Mouse (Mus musculus) forebrain, embryonic 11.5 days (tissue): ENCODE measurements around the gene H2afj. TPM values are rescaled to one million over a fixed set of nuclear protein-coding genes. Genes with fewer than 3 reads are reported as not detected.

Source experiments
- ATAC-seq: fragments of 200-750 bp; cut with Nextera tagmentation; replicated peaks from 2 replicates; pipeline ENCODE4 v1.8.0; 2017; ENCODE audit warnings: moderate TSS enrichment; ENCODE audit not compliant: low FRiP score
- DNase-seq: peaks from one replicate; pipeline ENCODE4 v3.0.0-alpha.2; 2017; ENCODE audit warnings: low spot score
- H3K27ac ChIP-seq: fragments of 300-500 bp; sonication (generic); 2 replicates; pipeline ENCODE4 v1.5.1; 2014; ENCODE audit warnings: low read depth, low read length
- H3K27me3 ChIP-seq: fragments of 300-500 bp; sonication (generic); 2 replicates; pipeline ENCODE4 v1.6.1; 2014; ENCODE audit warnings: mild to moderate bottlenecking, low read length, mixed read lengths; ENCODE audit not compliant: control insufficient read depth, insufficient read depth
- H3K36me3 ChIP-seq: fragments of 300-500 bp; sonication (generic); 2 replicates; pipeline ENCODE4 v1.6.1; 2014; ENCODE audit warnings: mild to moderate bottlenecking, low read length, moderate library complexity, mixed read lengths; ENCODE audit not compliant: control insufficient read depth, insufficient read depth
- H3K4me1 ChIP-seq: fragments of 300-500 bp; sonication (generic); replicated peaks from 2 replicates; pipeline ENCODE4 v1.6.1; 2014; ENCODE audit warnings: low read length, mixed read lengths; ENCODE audit not compliant: control insufficient read depth, insufficient read depth
- H3K4me2 ChIP-seq: fragments of 300-500 bp; sonication (generic); 2 replicates; pipeline ENCODE4 v1.6.1; 2014; ENCODE audit warnings: low read depth, mild to moderate bottlenecking, low read length, moderate library complexity, mixed read lengths; ENCODE audit not compliant: severe bottlenecking
- H3K4me3 ChIP-seq: fragments of 300-500 bp; sonication (generic); 2 replicates; pipeline ENCODE4 v1.5.1; 2014; ENCODE audit warnings: low read depth, low read length
- H3K9ac ChIP-seq: fragments of 300-500 bp; sonication (generic); 2 replicates; pipeline ENCODE4 v1.6.1; 2014; ENCODE audit warnings: low read length
- H3K9me3 ChIP-seq: fragments of 300-500 bp; sonication (generic); 2 replicates; pipeline ENCODE4 v1.6.1; 2016; ENCODE audit warnings: low read length, mixed read lengths; ENCODE audit not compliant: control insufficient read depth
- WGBS: fragments of 180-500 bp; shearing (Covaris S2); extraction: QIAGEN DNeasy Blood & Tissue Kit; methylation state at CpG from one replicate; pipeline ENCODE4 v1.1.7; 2014; 5-methylcytosine and 5-hydroxymethylcytosine counted together
- polyA plus RNA-seq: library from polyadenylated mRNA; unstranded; fragments of >200 nt; fragmentation: Nextera tagmentation; extraction: Ambion mirVana; gene quantifications from 2 replicates; pipeline ENCODE4 v1.2.1, GENCODE M21; 2014

The H2afj gene
- polyA plus RNA-seq, 1 experiment from 2014 or later: 85.0 TPM

DNA sequence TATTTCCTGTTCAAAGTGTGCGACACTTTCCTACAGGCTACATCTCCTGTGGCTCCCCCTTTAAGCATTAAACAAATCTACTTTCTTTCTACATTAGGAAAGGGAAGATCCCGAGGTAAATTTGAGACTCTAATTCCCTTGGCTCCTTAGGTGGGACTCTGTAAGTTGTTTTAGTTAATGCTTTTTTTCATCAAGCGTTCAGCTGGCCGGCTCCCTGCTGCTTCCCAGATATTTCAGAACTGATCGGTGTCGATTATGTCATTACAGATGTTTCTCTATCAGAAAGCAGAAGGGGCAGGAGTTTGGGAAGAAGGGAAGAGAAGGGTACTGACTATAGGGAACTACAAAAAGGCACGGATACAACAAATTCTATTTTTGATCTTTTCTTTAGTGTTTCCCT, 19.1 kb downstream of the H2afj start:
- DNase-seq: no peak
- Histone ChIP-seq H3K27me3 (no peaks in the 10 kb centered on the region), H3K9ac (peak overlapping the region; percentile 98), H3K4me3 (peak overlapping the region; percentile 96), H3K36me3 (no peaks in the 10 kb centered on the region; the same call in 1 of the 2 replicates), H3K27ac (no peak overlapping the region), H3K9me3 (no peaks in the 10 kb centered on the region), H3K4me1 (no peaks in the 10 kb centered on the region; the same call in 1 of the 2 replicates), H3K4me2 (peak overlapping the region; percentile 75)
- 18% methylated on average over 7 of the region's 7 CpGs for WGBS
- ATAC-seq: no peak

DNA sequence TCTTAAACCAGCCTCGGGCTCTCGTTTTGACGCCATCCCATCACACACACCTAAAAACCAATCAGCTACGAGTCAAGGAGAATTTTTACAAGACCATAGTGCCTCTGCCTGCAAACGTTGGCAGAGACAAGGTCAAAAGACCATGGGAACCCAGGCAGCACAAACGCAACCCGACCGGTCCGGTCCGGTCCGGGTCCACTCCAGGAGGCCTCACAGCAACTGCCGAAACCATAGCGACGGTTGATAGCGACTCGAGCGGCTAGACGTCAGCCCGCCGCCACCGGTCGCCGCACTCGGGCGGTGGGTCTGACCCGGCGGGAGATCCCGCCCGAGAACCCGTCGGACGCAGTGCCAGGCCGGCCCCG, 19.5 kb downstream of the H2afj start, which contains the start of gene BC049715:
Gene BC049715, plus strand, starts transcription at position 111 of the 365 bp plus-strand sequence.
- Histone ChIP-seq H3K36me3 (no peaks in the 10 kb centered on the region; the same call in 1 of the 2 replicates), H3K4me2 (peak within 1 kb of the TSS; percentile 75), H3K9me3 (no peaks in the 10 kb centered on the region), H3K27ac (0 out of 2 replicates have a peak within 1 kb of the TSS, but pooled peaks have one; percentile 53), H3K27me3 (no peaks in the 10 kb centered on the region), H3K4me3 (peak within 1 kb of the TSS; percentile 96), H3K9ac (peak within 1 kb of the TSS; percentile 98), H3K4me1 (no peaks in the 10 kb centered on the region; the same call in 1 of the 2 replicates)
- under 1% methylated on average over 34 of the region's 34 CpGs for WGBS
- ATAC-seq (no peak), DNase-seq (no peak)

DNA sequence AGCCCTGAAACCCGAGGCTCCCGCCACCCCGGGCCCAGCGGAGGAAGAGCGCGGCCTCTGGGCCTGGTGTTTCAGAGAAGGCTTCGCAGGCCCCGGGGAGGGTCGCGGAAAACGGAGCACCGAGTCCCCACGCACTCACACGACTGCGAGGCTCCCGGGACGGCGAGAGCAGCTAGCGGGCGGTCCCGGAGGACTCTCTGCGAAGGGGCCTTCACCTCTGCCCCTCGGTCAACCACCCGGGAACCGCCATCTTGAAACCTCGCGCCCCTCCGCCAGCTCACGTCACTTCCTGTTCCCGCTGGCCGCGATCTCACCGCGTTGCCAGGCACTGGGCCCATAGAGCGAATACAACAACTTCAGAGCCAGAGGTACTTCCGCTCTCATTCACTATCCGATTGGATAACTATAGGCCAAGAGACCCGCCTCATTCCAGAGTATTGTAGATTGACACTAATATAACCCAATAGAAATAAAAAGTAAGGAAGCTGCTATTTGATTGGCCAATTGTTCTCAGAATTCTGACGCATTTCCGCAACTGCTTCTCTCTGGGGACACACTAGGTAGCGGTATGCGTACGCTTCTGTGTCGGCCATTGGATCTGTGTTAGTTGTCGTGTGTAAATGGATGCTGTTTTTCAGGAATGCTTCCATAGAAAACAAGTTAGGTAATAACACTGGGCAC, 20.0 kb downstream of the H2afj start, which contains the start of gene Wbp11:
Gene Wbp11, minus strand, starts transcription at position 353 of the 681 bp plus-strand sequence.
- WGBS: under 1% methylated on average over 45 of the region's 45 CpGs
- Histone ChIP-seq H3K9ac (peak within 1 kb of the TSS; percentile 98), H3K9me3 (no peaks in the 10 kb centered on the region), H3K4me2 (peak within 1 kb of the TSS; percentile 75), H3K27ac (0 out of 2 replicates have a peak within 1 kb of the TSS, but pooled peaks have one; percentile 53), H3K36me3 (no peaks in the 10 kb centered on the region; the same call in 1 of the 2 replicates), H3K27me3 (no peaks in the 10 kb centered on the region), H3K4me3 (peak within 1 kb of the TSS; percentile 96), H3K4me1 (no peaks in the 10 kb centered on the region; the same call in 1 of the 2 replicates)
- DNase-seq (peak; percentile 96), ATAC-seq (peak; percentile 100)

DNA sequence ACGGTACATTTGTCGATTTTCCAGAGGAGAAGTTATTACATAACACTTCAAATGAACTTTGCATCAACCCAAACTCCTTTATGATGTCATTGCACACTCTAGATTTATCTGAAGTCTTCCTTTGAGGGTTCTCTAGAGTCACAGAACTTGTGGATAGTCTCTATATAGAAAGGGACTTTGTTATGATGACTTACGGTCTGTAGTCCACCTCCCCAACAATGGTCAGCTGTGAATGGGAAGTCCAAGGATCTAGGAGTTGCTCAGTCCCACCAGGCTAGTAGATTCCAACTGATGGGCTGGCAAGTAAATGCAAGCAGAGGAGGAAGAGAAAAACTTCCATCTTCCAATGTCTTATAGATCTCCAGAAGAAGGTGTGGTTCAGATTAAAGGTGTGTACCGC, 20.6 kb downstream of the H2afj start:
- no peak for ATAC-seq

DNA sequence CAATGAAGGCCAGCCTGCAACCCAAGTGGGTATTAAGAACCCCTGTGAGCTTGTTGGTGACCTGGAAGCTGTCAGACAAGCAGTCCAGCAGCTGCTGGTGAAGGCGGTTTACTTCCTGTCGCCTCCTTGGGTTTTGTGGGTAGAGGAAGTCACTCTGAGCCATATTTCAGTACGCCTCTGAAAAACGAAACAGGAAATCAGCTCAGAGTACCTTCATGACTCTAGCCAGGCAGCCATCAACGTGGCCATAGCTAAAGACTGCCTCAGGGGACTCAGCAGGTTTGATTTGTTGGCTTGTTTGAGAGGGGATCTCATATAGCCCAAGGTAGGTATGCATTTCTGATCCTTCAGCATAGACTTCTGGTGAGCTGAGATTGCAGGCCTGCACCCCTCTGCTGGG, 23.7 kb downstream of the H2afj start:
- no peaks in the 10 kb centered on the region for H3K36me3 ChIP-seq
- WGBS: 77% methylated on average over 5 of the region's 5 CpGs
- no peak for ATAC-seq
- no peak for DNase-seq
- no peaks in the 10 kb centered on the region for H3K27me3 ChIP-seq
- no peaks in the 10 kb centered on the region for H3K9me3 ChIP-seq
- no peak overlapping the region for H3K4me3 ChIP-seq
- no peaks in the 10 kb centered on the region; the same call in 1 of the 2 replicates for H3K4me1 ChIP-seq
- H3K27ac ChIP-seq: no peak overlapping the region
- H3K9ac ChIP-seq: no peak overlapping the region
- H3K4me2 ChIP-seq: no peak overlapping the region

More for the DNA sequence above, 20.6 kb downstream of the H2afj start:
- no peaks in the 10 kb centered on the region for H3K9me3 ChIP-seq
- 35% methylated on average over 4 of the region's 4 CpGs for WGBS
- peak overlapping the region; percentile 96 for H3K4me3 ChIP-seq
- no peaks in the 10 kb centered on the region for H3K27me3 ChIP-seq
- H3K36me3 ChIP-seq: no peaks in the 10 kb centered on the region; the same call in 1 of the 2 replicates
- peak overlapping the region; percentile 43 for H3K4me2 ChIP-seq
- DNase-seq: no peak
- H3K9ac ChIP-seq: peak overlapping the region; percentile 31; the same call in 1 of the 2 replicates
- H3K4me1 ChIP-seq: no peaks in the 10 kb centered on the region; the same call in 1 of the 2 replicates
- no peak overlapping the region for H3K27ac ChIP-seq

DNA sequence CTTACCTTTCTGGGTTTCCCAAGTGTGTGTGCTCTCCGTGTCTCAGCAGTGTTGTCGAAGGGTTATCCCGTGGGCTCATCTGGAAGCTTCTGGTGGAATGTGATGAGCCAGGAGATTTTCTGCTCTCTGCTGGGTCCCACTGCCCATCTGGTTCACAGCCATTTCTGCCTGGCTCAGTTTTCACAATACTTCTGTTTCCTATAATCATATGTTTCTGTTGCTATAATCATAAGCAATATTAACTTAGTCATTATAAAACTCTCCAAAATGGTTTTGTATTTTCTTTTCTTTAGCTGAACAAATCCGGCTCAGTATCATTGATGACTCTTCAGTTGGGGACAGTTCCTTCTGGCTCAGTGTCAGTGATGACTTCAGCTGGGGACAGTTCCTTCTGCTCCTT, 27.3 kb downstream of the H2afj start, which contains the start of gene Smco3:
Gene Smco3, minus strand, starts transcription at position 101 of the 400 bp plus-strand sequence.
- Histone ChIP-seq H3K4me2 (no peak within 1 kb of the TSS), H3K4me1 (no peaks in the 10 kb centered on the region), H3K9ac (no peak within 1 kb of the TSS), H3K27ac (no peak within 1 kb of the TSS), H3K27me3 (no peaks in the 10 kb centered on the region), H3K9me3 (no peaks in the 10 kb centered on the region), H3K4me3 (no peak within 1 kb of the TSS), H3K36me3 (no peaks in the 10 kb centered on the region)
- WGBS: 67% methylated on average over 4 of the region's 4 CpGs
- DNase-seq (no peak), ATAC-seq (no peak)

DNA sequence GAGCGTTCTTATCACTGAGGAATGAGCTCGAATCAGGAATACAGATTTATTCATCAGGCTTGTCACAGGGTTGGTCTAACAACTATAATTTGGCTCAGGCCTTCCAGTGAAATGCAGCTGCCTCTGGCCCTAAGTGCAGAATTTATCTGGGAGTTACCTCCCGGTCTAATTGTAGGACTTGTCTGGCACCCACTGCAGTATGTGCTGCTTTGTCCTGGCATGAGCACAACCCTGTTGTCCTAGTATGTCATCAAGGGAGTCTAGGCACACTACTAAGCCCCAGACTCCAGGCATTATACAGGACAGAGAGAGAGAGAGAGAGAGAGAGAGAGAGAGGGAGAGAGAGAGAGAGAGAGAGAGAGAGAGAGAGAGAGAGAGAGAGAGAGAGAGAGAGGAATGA, 29.3 kb downstream of the H2afj start:
- no peak for ATAC-seq
- WGBS: 81% methylated on average over 3 of the region's 3 CpGs
- Histone ChIP-seq H3K4me2 (no peak overlapping the region), H3K27me3 (no peaks in the 10 kb centered on the region), H3K27ac (no peak overlapping the region), H3K4me3 (no peak overlapping the region), H3K9ac (no peak overlapping the region), H3K4me1 (no peaks in the 10 kb centered on the region), H3K36me3 (no peaks in the 10 kb centered on the region), H3K9me3 (no peaks in the 10 kb centered on the region)
- DNase-seq: no peak

DNA sequence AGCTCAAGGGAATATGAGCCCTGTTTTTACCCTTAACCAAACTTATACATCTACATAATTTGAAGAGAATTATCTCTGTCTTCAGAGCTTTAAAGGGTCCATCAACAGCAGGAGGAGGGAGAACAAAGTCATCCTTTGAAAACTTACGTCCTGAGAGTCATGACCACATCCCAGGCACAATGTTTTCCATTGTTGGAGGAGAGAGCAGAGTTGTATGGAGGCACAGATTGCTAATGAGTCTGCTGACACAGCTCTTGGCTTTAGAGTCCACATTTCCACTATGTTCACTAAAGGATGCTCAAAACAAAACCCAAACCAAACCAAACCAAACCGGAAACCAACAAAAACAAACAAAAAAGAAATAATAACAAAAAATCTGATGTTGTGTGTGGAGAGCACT, 36.9 kb downstream of the H2afj start:
- no peak for ATAC-seq
- no peak overlapping the region for H3K4me3 ChIP-seq
- no peaks in the 10 kb centered on the region for H3K9me3 ChIP-seq
- WGBS: 58% methylated on average over 2 of the region's 2 CpGs
- no peak overlapping the region for H3K4me2 ChIP-seq
- H3K27me3 ChIP-seq: no peaks in the 10 kb centered on the region
- DNase-seq: no peak
- H3K36me3 ChIP-seq: no peaks in the 10 kb centered on the region
- no peaks in the 10 kb centered on the region for H3K4me1 ChIP-seq
- H3K9ac ChIP-seq: no peak overlapping the region
- H3K27ac ChIP-seq: no peak overlapping the region
